In genomic region chr4:62711582-62711981, GRCm38 (mm10) we compare ENCODE assay signal across 23 mouse cellular contexts.
"Had no signal": no experiment of that assay in that cellular context is flagged by ENCODE, and none has a peak within 500 bp of the region (broad histone marks: within the 10 kb centered on the region; RNA-seq: fewer than 3 reads in every experiment).

No protein-coding gene starts in this region.

- H3K9me3 ChIP-seq: heart, embryonic 13.5 days; heart, embryonic 15.5 days; hindbrain, embryonic 13.5 days; hindbrain, embryonic 15.5 days; limb, embryonic 13.5 days; limb, embryonic 15.5 days; liver, embryonic 12.5 days had no signal

- H3K4me1 ChIP-seq: heart, embryonic 13.5 days; heart, embryonic 15.5 days; hindbrain, embryonic 13.5 days; hindbrain, embryonic 15.5 days; limb, embryonic 13.5 days; limb, embryonic 15.5 days; liver, embryonic 12.5 days had no signal

- H3K9ac ChIP-seq: forebrain, postnatal 0 days; heart, embryonic 13.5 days; heart, embryonic 15.5 days; hindbrain, embryonic 13.5 days; hindbrain, embryonic 15.5 days; limb, embryonic 13.5 days; limb, embryonic 15.5 days; liver, embryonic 12.5 days; liver, embryonic 14.5 days had no signal

- H3K36me3 ChIP-seq: heart, embryonic 13.5 days; heart, embryonic 15.5 days; hindbrain, embryonic 13.5 days; hindbrain, embryonic 15.5 days; limb, embryonic 13.5 days; limb, embryonic 15.5 days; liver, embryonic 12.5 days had no signal

- ATAC-seq: forebrain, postnatal 0 days; hindbrain, postnatal 0 days; intestine, embryonic 16.5 days; liver, embryonic 12.5 days had no signal

- H3K4me3 ChIP-seq: heart, adult 2 months; heart, embryonic 13.5 days; heart, embryonic 15.5 days; hindbrain, embryonic 13.5 days; hindbrain, embryonic 15.5 days; limb, embryonic 13.5 days; limb, embryonic 15.5 days; liver, embryonic 12.5 days had no signal

- H3K27me3 ChIP-seq: heart, embryonic 13.5 days; heart, embryonic 15.5 days; hindbrain, embryonic 13.5 days; hindbrain, embryonic 15.5 days; limb, embryonic 13.5 days; limb, embryonic 15.5 days; liver, embryonic 12.5 days had no signal

- H3K27ac ChIP-seq: heart, adult 2 months; heart, embryonic 13.5 days; heart, embryonic 15.5 days; hindbrain, embryonic 13.5 days; hindbrain, embryonic 15.5 days; hindbrain, postnatal 0 days; limb, embryonic 13.5 days; limb, embryonic 15.5 days; liver, embryonic 12.5 days; liver, embryonic 14.5 days had no signal

- H3K4me2 ChIP-seq: heart, embryonic 11.5 days; heart, embryonic 13.5 days; heart, embryonic 15.5 days; hindbrain, embryonic 13.5 days; hindbrain, embryonic 15.5 days; limb, embryonic 13.5 days; limb, embryonic 15.5 days; liver, embryonic 12.5 days had no signal

- DNase-seq: forebrain, postnatal 0 days; gastrocnemius, postnatal 14 days; gastrocnemius, postnatal 36 days; heart, adult 11 months; heart, adult 2 months; heart, postnatal 14 days; heart, postnatal 36 days; kidney, adult 11 months; kidney, adult 2 months; layer of hippocampus, adult 9-11 months; layer of hippocampus, postnatal 36 days; left cerebral cortex, postnatal 4 days had no signal
